Mouse (Mus musculus) ES-Bruce4 (cell line): ENCODE measurements around the gene Vars. TPM values are rescaled to one million over a fixed set of nuclear protein-coding genes. Genes with fewer than 3 reads are reported as not detected.

Experiments
- H3K27ac ChIP-seq: 2 replicates; pipeline ENCODE4 v1.5.1; 2012; ENCODE audit warnings: low read length, inconsistent platforms; ENCODE audit not compliant: insufficient read depth
- H3K27me3 ChIP-seq: 2 replicates; pipeline ENCODE4 v1.6.1; 2012; ENCODE audit warnings: mild to moderate bottlenecking, low read length, inconsistent platforms; ENCODE audit not compliant: control insufficient read depth, poor library complexity, insufficient read depth, severe bottlenecking
- H3K36me3 ChIP-seq: 2 replicates; pipeline ENCODE4 v1.6.1; 2012; ENCODE audit warnings: inconsistent platforms, mild to moderate bottlenecking, low read length, moderate library complexity; ENCODE audit not compliant: control insufficient read depth, poor library complexity, insufficient read depth, severe bottlenecking
- H3K4me1 ChIP-seq: one replicate; pipeline ENCODE4 v1.8.1; 2011; ENCODE audit warnings: low read length; ENCODE audit not compliant: control insufficient read depth, insufficient read depth
- H3K4me3 ChIP-seq: 2 replicates; pipeline ENCODE4 v1.5.1; 2011; ENCODE audit warnings: low read depth, mild to moderate bottlenecking, low read length
- H3K9ac ChIP-seq: 2 replicates; pipeline ENCODE4 v1.6.1; 2012; ENCODE audit warnings: low read depth, mild to moderate bottlenecking, inconsistent platforms; ENCODE audit not compliant: poor library complexity, severe bottlenecking
- H3K9me3 ChIP-seq: replicated peaks from 2 replicates; pipeline ENCODE4 v1.6.1; 2012; ENCODE audit warnings: mild to moderate bottlenecking, low read length, inconsistent platforms; ENCODE audit not compliant: control insufficient read depth, poor library complexity, insufficient read depth, severe bottlenecking
- CTCF ChIP-seq: IDR thresholded peaks from one replicate; pipeline ENCODE4 v1.8.1; 2011; ENCODE audit warnings: low read depth, low read length
- EP300 ChIP-seq: IDR thresholded peaks from 2 replicates; pipeline ENCODE4 v1.6.1; 2011; ENCODE audit warnings: low read depth, low read length; ENCODE audit not compliant: insufficient read depth
- POLR2A ChIP-seq: IDR thresholded peaks from one replicate; pipeline ENCODE4 v1.8.1; 2011; ENCODE audit warnings: low read length; ENCODE audit not compliant: insufficient read depth
- polyA plus RNA-seq: library from polyadenylated mRNA; stranded (reverse); fragments of >200 nt; gene quantifications from 2 replicates; pipeline ENCODE4 v1.2.4, GENCODE M21; 2011; ENCODE audit warnings: low read depth; ENCODE audit not compliant: missing spikeins, insufficient read depth, insufficient read length

The Vars gene
- polyA plus RNA-seq, 1 experiment, result 108 TPM

- H3K9ac ChIP-seq, result peak overlapping the region; percentile 88
- peak overlapping the region; percentile 67 for H3K4me3 ChIP-seq
- H3K9me3 ChIP-seq, result no peaks in the 10 kb centered on the region
- TF ChIP-seq POLR2A, result no peak
- TF ChIP-seq CTCF, result no peak
- no peak for TF ChIP-seq EP300
- H3K27ac ChIP-seq, result no peak overlapping the region
- peaks cover 3% of the 10 kb centered on the region for H3K4me1 ChIP-seq
- H3K27me3 ChIP-seq, result no peaks in the 10 kb centered on the region
- no peaks in the 10 kb centered on the region for H3K36me3 ChIP-seq
These were observed 45.3 kb downstream of the Vars start for GRCm38 (mm10) chr17:35045807-35046680.

- H3K4me3 ChIP-seq, result peak within 1 kb of the TSS; percentile 67
- 0 out of 2 replicates have a peak, but pooled peaks have one; percentile 7 for TF ChIP-seq EP300
- TF ChIP-seq POLR2A, result no peak
- TF ChIP-seq CTCF, result no peak
- H3K27ac ChIP-seq, result no peak within 1 kb of the TSS
- no peaks in the 10 kb centered on the region for H3K27me3 ChIP-seq
- no peaks in the 10 kb centered on the region for H3K36me3 ChIP-seq
- peaks cover 3% of the 10 kb centered on the region for H3K4me1 ChIP-seq
- H3K9ac ChIP-seq, result peak within 1 kb of the TSS; percentile 88
- no peaks in the 10 kb centered on the region for H3K9me3 ChIP-seq
These were observed 46.1 kb downstream of the Vars start, which contains the start of gene Msh5 for GRCm38 (mm10) chr17:35046681-35047455. Gene Msh5, minus strand, starts transcription at chr17:35046745.

GRCm38 (mm10) chr17:35047688-35048087, 46.9 kb downstream of the Vars start:
- no peak overlapping the region for H3K27ac ChIP-seq
- TF ChIP-seq POLR2A (no peak), EP300 (no peak), CTCF (no peak)
- H3K4me1 ChIP-seq, result peaks cover 7% of the 10 kb centered on the region
- H3K9ac ChIP-seq, result no peak overlapping the region
- no peaks in the 10 kb centered on the region for H3K27me3 ChIP-seq
- no peaks in the 10 kb centered on the region for H3K9me3 ChIP-seq
- H3K36me3 ChIP-seq, result no peaks in the 10 kb centered on the region
- no peak overlapping the region for H3K4me3 ChIP-seq

DNA sequence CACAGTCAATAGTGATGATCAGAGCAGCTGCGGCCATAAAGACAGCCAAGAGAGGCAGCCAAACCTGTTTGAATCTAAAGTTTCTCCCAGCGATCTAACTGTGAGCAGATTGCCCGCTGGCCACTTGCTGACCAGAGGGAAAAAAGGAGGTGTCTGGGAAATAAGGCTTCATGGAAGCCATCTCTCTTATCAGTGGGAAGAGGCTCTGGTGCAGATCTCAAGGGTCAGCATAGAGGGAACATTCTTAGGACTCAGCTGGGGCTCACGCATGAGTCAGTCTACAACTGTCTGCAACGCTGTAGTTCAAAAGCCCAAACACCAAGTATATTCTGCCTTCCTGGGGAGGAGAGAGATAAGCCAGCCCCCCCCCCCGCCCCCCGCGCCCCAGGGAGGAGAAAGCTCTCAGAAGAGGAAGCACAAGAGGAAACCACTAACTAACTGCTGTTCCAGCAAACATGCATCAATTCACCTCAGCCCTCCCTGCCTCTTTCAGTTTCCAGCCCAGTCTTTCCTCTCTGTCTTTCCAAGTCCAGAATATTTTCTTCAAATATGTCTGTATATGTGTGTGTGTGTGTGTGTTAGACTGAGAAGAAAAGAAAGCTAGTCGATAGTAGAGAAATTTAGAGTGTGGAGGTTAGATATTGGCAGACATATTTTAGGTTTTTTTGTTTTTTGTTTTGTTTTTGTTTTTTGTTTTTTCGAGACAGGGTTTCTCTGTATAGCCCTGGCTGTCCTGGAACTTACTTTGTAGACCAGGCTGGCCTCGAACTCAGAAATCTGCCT, 47.6 kb downstream of the Vars start:
- Histone ChIP-seq H3K9ac (no peak overlapping the region), H3K4me3 (no peak overlapping the region), H3K36me3 (peaks cover 5% of the 10 kb centered on the region), H3K27me3 (no peaks in the 10 kb centered on the region), H3K9me3 (no peaks in the 10 kb centered on the region), H3K27ac (no peak overlapping the region), H3K4me1 (peaks cover 9% of the 10 kb centered on the region)
- no peak for TF ChIP-seq POLR2A
- no peak for TF ChIP-seq EP300
- no peak for TF ChIP-seq CTCF

GRCm38 (mm10) chr17:35048932-35049440, 48.2 kb downstream of the Vars start:
- H3K4me3 ChIP-seq, result no peak overlapping the region
- H3K27ac ChIP-seq, result no peak overlapping the region

More at GRCm38 (mm10) chr17:35048932-35049440, 48.2 kb downstream of the Vars start:
- Histone ChIP-seq H3K36me3 (peaks cover 9% of the 10 kb centered on the region), H3K9ac (no peak overlapping the region; the same call in 1 of the 2 replicates), H3K4me1 (peaks cover 9% of the 10 kb centered on the region), H3K9me3 (no peaks in the 10 kb centered on the region), H3K27me3 (no peaks in the 10 kb centered on the region)
- no peak for TF ChIP-seq POLR2A
- no peak for TF ChIP-seq CTCF
- TF ChIP-seq EP300, result no peak
